Mouse (Mus musculus): ENCODE results near the gene Tstd1. TPM values are rescaled to one million over a fixed set of nuclear protein-coding genes. Genes with fewer than 3 reads are reported as not detected.

The Tstd1 gene
- polyA plus RNA-seq, 1 experiment, result 52.0 TPM

DNA sequence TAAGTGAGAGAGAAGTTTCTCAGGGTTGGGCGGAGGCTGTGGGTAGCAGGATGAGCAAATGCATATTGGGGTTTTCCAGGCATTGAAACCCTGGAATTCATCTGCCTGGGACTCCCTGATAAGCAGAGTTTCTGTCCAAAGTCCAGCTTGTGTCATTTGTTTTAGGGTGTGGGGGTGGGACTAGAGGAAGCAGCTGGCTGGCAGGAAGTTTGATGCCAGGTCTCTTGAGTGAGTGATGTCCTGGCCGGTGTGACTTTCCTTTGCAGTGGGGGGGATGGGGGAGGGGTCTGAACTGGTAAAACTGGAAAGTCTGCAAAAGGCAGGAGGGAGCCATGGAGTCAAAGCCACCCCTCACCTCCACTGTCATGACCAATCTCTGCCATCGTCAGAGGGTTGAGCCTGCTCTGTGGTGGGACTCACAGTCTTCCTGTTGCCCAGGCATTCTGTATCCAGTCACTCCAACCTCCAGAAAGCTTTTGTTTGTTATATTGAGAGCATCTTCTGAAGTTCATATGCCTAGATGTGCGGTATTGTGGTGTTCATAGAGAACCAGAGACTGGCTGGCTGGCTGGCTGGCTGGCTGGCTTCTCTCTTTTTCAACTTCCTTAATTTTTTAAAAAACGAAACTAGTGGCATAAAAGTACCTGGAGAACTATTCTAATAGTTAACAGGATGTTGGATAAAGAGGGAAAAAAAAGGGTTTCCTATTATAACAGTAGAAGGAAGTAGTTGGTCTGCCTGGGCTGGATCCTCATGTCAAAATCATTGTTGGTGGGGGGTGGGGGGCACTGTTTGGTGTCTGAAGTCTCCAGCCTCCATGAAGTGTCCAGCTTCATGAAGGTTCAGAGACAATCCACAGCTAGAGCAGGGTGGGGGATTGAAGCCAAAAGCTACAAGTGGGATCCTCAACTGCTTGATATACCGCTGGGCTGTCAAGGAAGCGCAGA is 23.1 kb downstream of the Tstd1 start:
- Histone ChIP-seq H3K4me3 (ENCODE audit: low read depth, low read length) (peak overlapping the region; percentile 55), H3K36me3 (ENCODE audit: control insufficient read depth, insufficient read depth, low read length) (no peaks in the 10 kb centered on the region), H3K4me1 (ENCODE audit: control insufficient read depth, insufficient read depth, insufficient read length, low read length) (peaks cover 17% of the 10 kb centered on the region), H3K27ac (ENCODE audit: insufficient read depth, low read depth, low read length) (peak overlapping the region; percentile 96), H3K27me3 (ENCODE audit: control insufficient read depth, insufficient read depth, low read length) (no peaks in the 10 kb centered on the region)
- 11% methylated on average over 7 of the region's 7 CpGs for WGBS
- TF ChIP-seq POLR2A (IDR thresholded peaks at IDR 0.05; ENCODE audit: low read depth, low read length) (no peak), CTCF (IDR thresholded peaks at IDR 0.05; ENCODE audit: extremely low read depth, insufficient read length, insufficient replicate concordance, low read depth, low read length) (no peak)

DNA sequence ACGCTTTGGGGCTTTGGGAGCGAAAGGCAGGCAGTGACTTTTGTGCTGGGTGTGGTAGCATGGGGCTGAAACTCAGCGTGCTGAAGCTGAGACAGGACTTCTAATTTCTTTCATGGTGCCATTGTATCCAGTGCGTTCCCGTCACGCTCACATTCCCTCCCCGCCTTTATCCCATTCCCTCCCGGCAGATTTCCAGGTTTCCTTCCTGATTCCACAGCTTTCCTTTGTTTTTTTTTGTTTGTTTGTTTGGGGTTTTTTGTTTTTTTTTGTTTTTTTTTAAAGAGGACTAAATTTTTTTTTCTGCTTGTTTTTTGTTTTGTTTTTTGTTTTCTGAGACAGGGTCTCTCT is 23.7 kb downstream of the Tstd1 start:
- peaks cover 15% of the 10 kb centered on the region for H3K4me1 ChIP-seq (ENCODE audit: control insufficient read depth, insufficient read depth, insufficient read length, low read length)
- WGBS, result 9% methylated on average over 8 of the region's 8 CpGs
- H3K4me3 ChIP-seq (ENCODE audit: low read depth, low read length), result peak overlapping the region; percentile 48
- no peaks in the 10 kb centered on the region for H3K36me3 ChIP-seq (ENCODE audit: control insufficient read depth, insufficient read depth, low read length)
- peak overlapping the region; percentile 96 for H3K27ac ChIP-seq (ENCODE audit: insufficient read depth, low read depth, low read length)
- no peaks in the 10 kb centered on the region for H3K27me3 ChIP-seq (ENCODE audit: control insufficient read depth, insufficient read depth, low read length)
- TF ChIP-seq POLR2A (IDR thresholded peaks at IDR 0.05; ENCODE audit: low read depth, low read length) (peak; percentile 24; the same call in 1 of the 2 replicates), CTCF (IDR thresholded peaks at IDR 0.05; ENCODE audit: extremely low read depth, insufficient read length, insufficient replicate concordance, low read depth, low read length) (no peak)

GRCm38 (mm10) chr1:171445050-171445449 is 26.4 kb downstream of the Tstd1 start:
- Histone ChIP-seq H3K4me3 (ENCODE audit: low read depth, low read length) (no peak overlapping the region), H3K36me3 (ENCODE audit: control insufficient read depth, insufficient read depth, low read length) (no peaks in the 10 kb centered on the region), H3K27me3 (ENCODE audit: control insufficient read depth, insufficient read depth, low read length) (no peaks in the 10 kb centered on the region), H3K4me1 (ENCODE audit: control insufficient read depth, insufficient read depth, insufficient read length, low read length) (peaks cover 15% of the 10 kb centered on the region), H3K27ac (ENCODE audit: insufficient read depth, low read depth, low read length) (no peak overlapping the region)
- 78% methylated on average over 5 of the region's 5 CpGs for WGBS
- TF ChIP-seq POLR2A (IDR thresholded peaks at IDR 0.05; ENCODE audit: low read depth, low read length), result no peak
- no peak for TF ChIP-seq CTCF (IDR thresholded peaks at IDR 0.05; ENCODE audit: extremely low read depth, insufficient read length, insufficient replicate concordance, low read depth, low read length)

DNA sequence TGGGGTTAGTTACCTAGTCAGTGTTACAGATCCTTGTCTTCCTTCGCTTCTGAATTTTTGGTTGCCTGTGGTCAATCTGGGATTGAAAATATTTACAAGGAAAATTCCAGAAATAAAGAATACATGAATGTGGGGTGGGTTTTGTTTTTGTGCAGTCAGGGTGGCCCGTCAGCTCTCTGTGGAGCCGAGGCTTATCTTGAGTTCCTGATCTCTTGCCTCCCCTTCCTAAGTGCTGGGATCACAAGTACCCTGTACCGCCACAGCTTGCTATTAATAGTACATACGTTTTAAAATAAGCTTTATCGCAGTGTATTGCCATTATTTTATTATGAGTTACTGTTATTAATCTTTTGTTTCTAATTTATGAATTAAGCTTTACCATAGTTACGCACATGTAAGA is 28.2 kb downstream of the Tstd1 start:
- 57% methylated on average over 7 of the region's 7 CpGs for WGBS
- Histone ChIP-seq H3K27ac (ENCODE audit: insufficient read depth, low read depth, low read length) (no peak overlapping the region), H3K27me3 (ENCODE audit: control insufficient read depth, insufficient read depth, low read length) (no peaks in the 10 kb centered on the region), H3K36me3 (ENCODE audit: control insufficient read depth, insufficient read depth, low read length) (0 out of 2 replicates have a peak, but pooled peaks cover 4% of the 10 kb centered on the region), H3K4me3 (ENCODE audit: low read depth, low read length) (no peak overlapping the region), H3K4me1 (ENCODE audit: control insufficient read depth, insufficient read depth, insufficient read length, low read length) (peaks cover 10% of the 10 kb centered on the region)
- TF ChIP-seq POLR2A (IDR thresholded peaks at IDR 0.05; ENCODE audit: low read depth, low read length), result no peak
- TF ChIP-seq CTCF (IDR thresholded peaks at IDR 0.05; ENCODE audit: extremely low read depth, insufficient read length, insufficient replicate concordance, low read depth, low read length), result no peak

DNA sequence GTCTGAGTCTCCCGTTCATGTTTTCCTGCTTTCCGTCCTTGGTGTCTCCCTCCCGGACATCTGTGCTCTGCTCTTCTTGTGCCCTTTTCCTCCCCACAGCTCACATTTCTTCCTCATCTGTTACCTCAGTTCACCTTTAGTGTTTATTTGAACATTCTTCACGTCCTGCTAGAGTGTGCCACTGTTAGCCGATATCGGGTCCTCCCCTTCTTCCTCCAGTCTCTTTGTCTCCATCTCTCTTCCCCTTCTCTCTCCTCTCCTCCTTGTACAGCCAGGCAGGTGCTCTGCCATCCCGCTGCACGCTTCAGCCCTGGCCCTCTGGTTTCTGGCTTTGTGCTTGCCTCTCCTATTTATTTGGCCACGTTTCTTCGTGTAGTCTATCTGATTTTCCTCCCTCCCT is 29.0 kb downstream of the Tstd1 start:
- peaks cover 9% of the 10 kb centered on the region for H3K4me1 ChIP-seq (ENCODE audit: control insufficient read depth, insufficient read depth, insufficient read length, low read length)
- WGBS, result 18% methylated on average over 10 of the region's 10 CpGs
- H3K27ac ChIP-seq (ENCODE audit: insufficient read depth, low read depth, low read length), result no peak overlapping the region
- 0 out of 2 replicates have a peak, but pooled peaks cover 4% of the 10 kb centered on the region for H3K36me3 ChIP-seq (ENCODE audit: control insufficient read depth, insufficient read depth, low read length)
- H3K27me3 ChIP-seq (ENCODE audit: control insufficient read depth, insufficient read depth, low read length), result no peaks in the 10 kb centered on the region
- TF ChIP-seq POLR2A (IDR thresholded peaks at IDR 0.05; ENCODE audit: low read depth, low read length), result no peak
- no peak for TF ChIP-seq CTCF (IDR thresholded peaks at IDR 0.05; ENCODE audit: extremely low read depth, insufficient read length, insufficient replicate concordance, low read depth, low read length)
- no peak overlapping the region for H3K4me3 ChIP-seq (ENCODE audit: low read depth, low read length)

DNA sequence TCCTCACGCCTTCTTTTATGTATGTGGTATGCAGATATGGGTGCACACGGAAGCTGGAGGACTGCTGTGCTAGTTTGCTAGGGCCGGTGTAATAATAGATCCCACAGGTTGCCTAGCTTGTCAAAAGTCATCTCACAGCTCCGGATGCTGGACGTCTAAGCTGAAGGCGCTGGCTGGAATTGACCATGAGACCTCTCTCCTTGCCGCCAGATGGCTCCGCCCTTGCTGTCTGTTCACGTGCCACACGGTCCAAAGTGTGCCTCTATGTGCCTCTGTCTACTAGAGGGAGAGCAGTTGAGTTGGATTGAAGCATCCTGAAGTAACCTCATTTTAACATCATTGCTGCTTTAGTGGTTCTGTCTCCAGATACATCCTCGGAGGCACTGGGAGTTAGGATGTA is 31.4 kb downstream of the Tstd1 start:
- Histone ChIP-seq H3K27me3 (ENCODE audit: control insufficient read depth, insufficient read depth, low read length) (no peaks in the 10 kb centered on the region), H3K27ac (ENCODE audit: insufficient read depth, low read depth, low read length) (no peak overlapping the region), H3K4me1 (ENCODE audit: control insufficient read depth, insufficient read depth, insufficient read length, low read length) (peaks cover 7% of the 10 kb centered on the region), H3K36me3 (ENCODE audit: control insufficient read depth, insufficient read depth, low read length) (peaks cover 8% of the 10 kb centered on the region), H3K4me3 (ENCODE audit: low read depth, low read length) (no peak overlapping the region)
- TF ChIP-seq CTCF (IDR thresholded peaks at IDR 0.05; ENCODE audit: extremely low read depth, insufficient read length, insufficient replicate concordance, low read depth, low read length) (no peak), POLR2A (IDR thresholded peaks at IDR 0.05; ENCODE audit: low read depth, low read length) (no peak)
- WGBS, result 63% methylated on average over 11 of the region's 11 CpGs

GRCm38 (mm10) chr1:171451001-171451400 is 32.3 kb downstream of the Tstd1 start:
- TF ChIP-seq POLR2A (IDR thresholded peaks at IDR 0.05; ENCODE audit: low read depth, low read length) (no peak), CTCF (IDR thresholded peaks at IDR 0.05; ENCODE audit: extremely low read depth, insufficient read length, insufficient replicate concordance, low read depth, low read length) (no peak)
- 78% methylated on average over 10 of the region's 10 CpGs for WGBS
- Histone ChIP-seq H3K4me1 (ENCODE audit: control insufficient read depth, insufficient read depth, insufficient read length, low read length) (peaks cover 7% of the 10 kb centered on the region), H3K4me3 (ENCODE audit: low read depth, low read length) (no peak overlapping the region), H3K36me3 (ENCODE audit: control insufficient read depth, insufficient read depth, low read length) (peaks cover 8% of the 10 kb centered on the region), H3K27me3 (ENCODE audit: control insufficient read depth, insufficient read depth, low read length) (no peaks in the 10 kb centered on the region), H3K27ac (ENCODE audit: insufficient read depth, low read depth, low read length) (no peak overlapping the region)

Measured in small intestine, adult 2 months (tissue).